Mouse (Mus musculus): ENCODE data around the gene Rabl6. TPM values are rescaled to one million over a fixed set of nuclear protein-coding genes. Genes with fewer than 3 reads are reported as not detected.
A peak's percentile ranks its signal among the peaks of the same experiment; 100 is the strongest.
"Not testable (repeated sequence)": the region's sequence is repeated elsewhere in the genome, so short reads cannot be mapped to it uniquely, and the experiment has no call there.

Rabl6 gene
- total RNA-seq, 2 experiments from 2014 or later, result 82.3 to 97.5 TPM

GRCm38 (mm10) chr2:25576028-25576850 is 32.1 kb downstream of the Rabl6 start:
- DNase-seq (ENCODE audit: low spot score in 2 of 2), result no peak

- peak in 1 of 2 experiments; percentile 47 for DNase-seq (ENCODE audit: low spot score in 2 of 2)
Observed at GRCm38 (mm10) chr2:25575432-25576027, 32.8 kb downstream of the Rabl6 start.

GRCm38 (mm10) chr2:25574579-25575431 is 33.5 kb downstream of the Rabl6 start, which contains the start of the genes Mamdc4 and Phpt1:
Mamdc4 (minus strand) TSS chr2:25574845.
Phpt1 (minus strand) TSS chr2:25575224.
- peak; percentile 92 to 96 for DNase-seq (ENCODE audit: low spot score in 2 of 2)

- peak in 1 of 2 experiments; percentile 27 for DNase-seq (ENCODE audit: low spot score in 2 of 2)
Observed at GRCm38 (mm10) chr2:25574136-25574535, 34.2 kb downstream of the Rabl6 start.

- DNase-seq (ENCODE audit: low spot score in 2 of 2), result peak in 1 of 2 experiments; percentile 21
Observed at GRCm38 (mm10) chr2:25573068-25573467, 35.3 kb downstream of the Rabl6 start.

GRCm38 (mm10) chr2:25571221-25571620 is 37.1 kb downstream of the Rabl6 start:
- DNase-seq (ENCODE audit: low spot score in 2 of 2), result no peak

GRCm38 (mm10) chr2:25569323-25569722 is 39.0 kb downstream of the Rabl6 start:
- DNase-seq (ENCODE audit: low spot score in 2 of 2), result no peak

GRCm38 (mm10) chr2:25568473-25569019 is 39.8 kb downstream of the Rabl6 start:
- DNase-seq (ENCODE audit: low spot score in 2 of 2), result no peak

GRCm38 (mm10) chr2:25566558-25566957 is 41.8 kb downstream of the Rabl6 start:
- no peak for DNase-seq (ENCODE audit: low spot score in 2 of 2)

GRCm38 (mm10) chr2:25565741-25566140 is 42.6 kb downstream of the Rabl6 start:
- DNase-seq (ENCODE audit: low spot score in 2 of 2), result no peak

- no peak for DNase-seq (ENCODE audit: low spot score in 2 of 2)
Observed at GRCm38 (mm10) chr2:25561946-25562345, 46.4 kb downstream of the Rabl6 start.

GRCm38 (mm10) chr2:25560551-25560950 is 47.8 kb downstream of the Rabl6 start:
- no peak for DNase-seq (ENCODE audit: low spot score in 2 of 2)

GRCm38 (mm10) chr2:25558774-25559173 is 49.5 kb downstream of the Rabl6 start:
- DNase-seq (ENCODE audit: low spot score in 2 of 2), result no peak

GRCm38 (mm10) chr2:25557964-25558360 is 50.4 kb downstream of the Rabl6 start:
- no peak for DNase-seq (ENCODE audit: low spot score in 2 of 2)

GRCm38 (mm10) chr2:25557221-25557963 is 50.9 kb downstream of the Rabl6 start, which contains the start of gene Edf1:
Edf1 (plus strand) TSS chr2:25557847.
- peak; percentile 92 for DNase-seq (ENCODE audit: low spot score in 2 of 2)

GRCm38 (mm10) chr2:25556296-25556695 is 52.0 kb downstream of the Rabl6 start:
- no peak for DNase-seq (ENCODE audit: low spot score in 2 of 2)

- DNase-seq (ENCODE audit: low spot score in 2 of 2), result not testable (repeated sequence)
Observed at GRCm38 (mm10) chr2:25555479-25555878, 52.8 kb downstream of the Rabl6 start.

GRCm38 (mm10) chr2:25553171-25553786 is 55.0 kb downstream of the Rabl6 start:
- not testable (repeated sequence) for DNase-seq (ENCODE audit: low spot score in 2 of 2)

GRCm38 (mm10) chr2:25551186-25551585 is 57.1 kb downstream of the Rabl6 start:
- DNase-seq (ENCODE audit: low spot score in 2 of 2), result peak in 1 of 2 experiments; percentile 52
